ENCODE assay signal across 22 mouse cellular contexts in the genomic region with DNA sequence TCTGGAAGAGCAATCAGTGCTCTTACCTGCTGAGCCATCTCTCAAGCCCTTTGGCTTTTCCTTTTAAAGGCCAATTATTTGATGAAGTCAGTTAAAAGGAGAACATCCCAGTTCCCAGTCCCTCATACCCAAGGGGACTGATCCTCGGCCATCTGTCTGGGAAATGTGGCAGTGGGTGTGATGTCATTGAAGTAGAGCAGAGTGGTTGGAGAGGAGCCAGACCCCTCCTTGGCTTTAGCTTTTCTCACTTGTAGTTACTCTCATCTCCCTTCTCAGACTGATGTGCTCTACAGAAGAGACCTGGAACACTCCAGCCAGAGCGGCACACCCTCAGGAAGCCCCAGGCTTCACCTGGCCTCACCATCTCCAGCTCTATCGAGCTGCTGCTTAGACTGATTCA. TPM values are rescaled to one million over a fixed set of nuclear protein-coding genes. Genes with fewer than 3 reads are reported as not detected.
DNase-seq lines count a peak whose midpoint lies in the region; ATAC-seq and TF ChIP-seq lines count a peak whose summit lies in the region.
"Had no signal": no experiment of that assay in that cellular context is flagged by ENCODE, and none has a peak within 500 bp of the region (broad histone marks: within the 10 kb centered on the region; RNA-seq: fewer than 3 reads in every experiment).

No protein-coding gene starts in this region.

- H3K9ac ChIP-seq in forebrain, embryonic 14.5 days (ENCODE audit: low read length): no peak overlapping the region
- H3K9ac ChIP-seq in forebrain, embryonic 12.5 days: no peak overlapping the region
- no peak overlapping the region for H3K9ac ChIP-seq in intestine, postnatal 0 days (ENCODE audit: low read depth, low read length)
- H3K9ac ChIP-seq in intestine, embryonic 16.5 days (ENCODE audit: low read depth, low read length): no peak overlapping the region
- H3K9ac ChIP-seq in hindbrain, embryonic 16.5 days (ENCODE audit: low read depth, low read length): no peak overlapping the region
- H3K9ac ChIP-seq in lung, postnatal 0 days (replicated peaks; ENCODE audit: low read depth): no peak overlapping the region
- H3K9ac ChIP-seq: embryonic facial prominence, embryonic 13.5 days; forebrain, postnatal 0 days; hindbrain, embryonic 15.5 days; liver, postnatal 0 days had no signal

- peaks cover 13% of the 10 kb centered on the region for H3K9me3 ChIP-seq in forebrain, embryonic 14.5 days (replicated peaks; ENCODE audit: control insufficient read depth, low read length)
- peaks cover 4% of the 10 kb centered on the region; the same call in 1 of the 2 replicates for H3K9me3 ChIP-seq in forebrain, embryonic 12.5 days
- no peaks in the 10 kb centered on the region for H3K9me3 ChIP-seq in intestine, postnatal 0 days (ENCODE audit: control insufficient read depth)
- H3K9me3 ChIP-seq in intestine, embryonic 16.5 days (ENCODE audit: control insufficient read depth, low read length): 0 out of 2 replicates have a peak, but pooled peaks cover 8% of the 10 kb centered on the region
- peaks cover 6% of the 10 kb centered on the region for H3K9me3 ChIP-seq in hindbrain, embryonic 16.5 days (ENCODE audit: control insufficient read depth, low read length)
- no peaks in the 10 kb centered on the region for H3K9me3 ChIP-seq in lung, postnatal 0 days (ENCODE audit: low read length)
- H3K9me3 ChIP-seq: hindbrain, embryonic 15.5 days had no signal

- H3K27me3 ChIP-seq in forebrain, embryonic 14.5 days (replicated peaks; ENCODE audit: control insufficient read depth, insufficient read depth, low read length): no peaks in the 10 kb centered on the region
- H3K27me3 ChIP-seq in forebrain, embryonic 12.5 days: no peaks in the 10 kb centered on the region
- no peaks in the 10 kb centered on the region for H3K27me3 ChIP-seq in intestine, postnatal 0 days (replicated peaks; ENCODE audit: control insufficient read depth, insufficient read depth, low read length)
- H3K27me3 ChIP-seq in intestine, embryonic 16.5 days (replicated peaks; ENCODE audit: control insufficient read depth, insufficient read depth, low read length): no peaks in the 10 kb centered on the region
- no peaks in the 10 kb centered on the region for H3K27me3 ChIP-seq in hindbrain, embryonic 16.5 days (replicated peaks; ENCODE audit: control insufficient read depth, insufficient read depth, low read length)
- H3K27me3 ChIP-seq in lung, postnatal 0 days (replicated peaks; ENCODE audit: insufficient read depth, low read length): no peaks in the 10 kb centered on the region
- H3K27me3 ChIP-seq: embryonic facial prominence, embryonic 13.5 days; hindbrain, embryonic 15.5 days had no signal

- H3K36me3 ChIP-seq in forebrain, embryonic 14.5 days (ENCODE audit: control insufficient read depth, insufficient read depth, low read length): peaks cover 97% of the 10 kb centered on the region
- H3K36me3 ChIP-seq in forebrain, embryonic 12.5 days (replicated peaks): peaks cover 99% of the 10 kb centered on the region
- H3K36me3 ChIP-seq in intestine, postnatal 0 days (ENCODE audit: control insufficient read depth, insufficient read depth): peaks cover 93% of the 10 kb centered on the region
- peaks cover 59% of the 10 kb centered on the region for H3K36me3 ChIP-seq in intestine, embryonic 16.5 days (ENCODE audit: control insufficient read depth, insufficient read depth, low read length)
- H3K36me3 ChIP-seq in hindbrain, embryonic 16.5 days (ENCODE audit: control insufficient read depth, insufficient read depth, low read length): peaks cover 73% of the 10 kb centered on the region
- peaks cover 4% of the 10 kb centered on the region; the same call in 1 of the 2 replicates for H3K36me3 ChIP-seq in lung, postnatal 0 days (ENCODE audit: insufficient read depth, low read length)

- H3K4me2 ChIP-seq in forebrain, embryonic 14.5 days (ENCODE audit: low read length): no peak overlapping the region
- H3K4me2 ChIP-seq in forebrain, embryonic 12.5 days: no peak overlapping the region
- no peak overlapping the region for H3K4me2 ChIP-seq in intestine, postnatal 0 days (replicated peaks; ENCODE audit: low read depth)
- H3K4me2 ChIP-seq in intestine, embryonic 16.5 days (ENCODE audit: low read depth, low read length): no peak overlapping the region
- no peak overlapping the region for H3K4me2 ChIP-seq in hindbrain, embryonic 16.5 days (ENCODE audit: low read length)
- no peak overlapping the region for H3K4me2 ChIP-seq in lung, postnatal 0 days (replicated peaks; ENCODE audit: low read depth, low read length)
- H3K4me2 ChIP-seq: embryonic facial prominence, embryonic 13.5 days; hindbrain, embryonic 15.5 days had no signal

- H3K27ac ChIP-seq in forebrain, embryonic 14.5 days (ENCODE audit: low read depth, low read length): no peak overlapping the region
- H3K27ac ChIP-seq in forebrain, embryonic 12.5 days: no peak overlapping the region
- H3K27ac ChIP-seq in intestine, postnatal 0 days (ENCODE audit: low read depth, low read length): peak overlapping the region; percentile 30; the same call in 1 of the 2 replicates
- H3K27ac ChIP-seq in intestine, embryonic 16.5 days (ENCODE audit: low read length): no peak overlapping the region
- H3K27ac ChIP-seq in hindbrain, embryonic 16.5 days (ENCODE audit: low read depth, low read length): no peak overlapping the region
- no peak overlapping the region for H3K27ac ChIP-seq in lung, postnatal 0 days (ENCODE audit: low read length)
- H3K27ac ChIP-seq: embryonic facial prominence, embryonic 13.5 days; hindbrain, embryonic 15.5 days; layer of hippocampus, adult 2 months; limb, embryonic 10.5 days had no signal

- no peak for ATAC-seq in forebrain, embryonic 14.5 days
- ATAC-seq in forebrain, embryonic 12.5 days (ENCODE audit: low FRiP score): no peak
- no peak for ATAC-seq in intestine, postnatal 0 days
- no peak for ATAC-seq in intestine, embryonic 16.5 days
- ATAC-seq in hindbrain, embryonic 16.5 days: no peak
- no peak for ATAC-seq in lung, postnatal 0 days
- ATAC-seq: forebrain, postnatal 0 days; liver, postnatal 0 days; midbrain, embryonic 16.5 days had no signal

- no peak for TF ChIP-seq CTCF in intestine, postnatal 0 days (IDR thresholded peaks at IDR 0.05; ENCODE audit: low read depth)
- no peak for TF ChIP-seq CTCF in brain, embryonic 14.5 days (IDR thresholded peaks at IDR 0.05; ENCODE audit: borderline replicate concordance, extremely low read depth, insufficient read depth, insufficient read length)
- no peak for TF ChIP-seq CTCF in lung, postnatal 0 days (IDR thresholded peaks at IDR 0.05)

- H3K4me1 ChIP-seq in forebrain, embryonic 14.5 days (ENCODE audit: control insufficient read depth, insufficient read depth, low read length): no peaks in the 10 kb centered on the region
- H3K4me1 ChIP-seq in forebrain, embryonic 12.5 days: no peaks in the 10 kb centered on the region
- no peaks in the 10 kb centered on the region for H3K4me1 ChIP-seq in intestine, postnatal 0 days (replicated peaks; ENCODE audit: control insufficient read depth, insufficient read depth, low read length)
- no peaks in the 10 kb centered on the region for H3K4me1 ChIP-seq in intestine, embryonic 16.5 days (ENCODE audit: control insufficient read depth, insufficient read depth, low read length)
- H3K4me1 ChIP-seq in hindbrain, embryonic 16.5 days (ENCODE audit: control insufficient read depth, insufficient read depth, low read depth, low read length): no peaks in the 10 kb centered on the region
- H3K4me1 ChIP-seq in lung, postnatal 0 days (ENCODE audit: insufficient read depth, low read depth, low read length): no peaks in the 10 kb centered on the region
- H3K4me1 ChIP-seq: embryonic facial prominence, embryonic 13.5 days; hindbrain, embryonic 15.5 days; limb, embryonic 10.5 days had no signal

- H3K4me3 ChIP-seq in forebrain, embryonic 14.5 days (ENCODE audit: low read depth, low read length): no peak overlapping the region
- no peak overlapping the region for H3K4me3 ChIP-seq in forebrain, embryonic 12.5 days (replicated peaks)
- H3K4me3 ChIP-seq in intestine, postnatal 0 days (ENCODE audit: low read depth, low read length): no peak overlapping the region
- H3K4me3 ChIP-seq in intestine, embryonic 16.5 days (ENCODE audit: low read length): no peak overlapping the region
- no peak overlapping the region for H3K4me3 ChIP-seq in hindbrain, embryonic 16.5 days (ENCODE audit: low read length)
- H3K4me3 ChIP-seq in lung, postnatal 0 days (ENCODE audit: low read depth, low read length): no peak overlapping the region
- H3K4me3 ChIP-seq: embryonic facial prominence, embryonic 13.5 days; hindbrain, embryonic 15.5 days; layer of hippocampus, adult 2 months; limb, embryonic 10.5 days had no signal

- no peak for TF ChIP-seq EP300 in lung, postnatal 0 days (IDR thresholded peaks at IDR 0.05)

- DNase-seq in forebrain, embryonic 14.5 days (ENCODE audit: low spot score): peak; percentile 46
- peak; percentile 44 for DNase-seq in brain, embryonic 14.5 days (ENCODE audit: low read depth)
- DNase-seq in cerebellum, postnatal 14 days: peak; percentile 43 to 62
- DNase-seq in lung, postnatal 0 days (ENCODE audit: low spot score): no peak
- DNase-seq: adrenal gland, postnatal 14 days; forebrain, postnatal 0 days; kidney, adult 18-20 months; kidney, postnatal 10 days; liver, postnatal 0 days; lung, postnatal 36 days; right cerebral cortex, postnatal 25 days; thymus, postnatal 36 days had no signal

- WGBS in forebrain, embryonic 14.5 days: 85% methylated on average over 3 of the region's 3 CpGs
- WGBS in forebrain, embryonic 12.5 days: 89% methylated on average over 3 of the region's 3 CpGs
- WGBS in intestine, postnatal 0 days: 70% methylated on average over 3 of the region's 3 CpGs
- 94% methylated on average over 3 of the region's 3 CpGs for WGBS in intestine, embryonic 16.5 days
- WGBS in hindbrain, embryonic 16.5 days: 87% methylated on average over 3 of the region's 3 CpGs
- WGBS in lung, postnatal 0 days: 84% methylated on average over 3 of the region's 3 CpGs

- TF ChIP-seq POLR2A in brain, embryonic 14.5 days (IDR thresholded peaks at IDR 0.05; ENCODE audit: borderline replicate concordance, extremely low read depth, insufficient read depth, insufficient read length, poor library complexity, severe bottlenecking): no peak

RNA-seq across cellular contexts. Expression of gene Aldh18a1, which starts 20.6 kb away (rescaled TPM):
- 56.3 and 66.1 TPM in 2 replicates for polyA plus RNA-seq in forebrain, embryonic 14.5 days (2014; fragmentation: Nextera tagmentation; extraction: Ambion mirVana)
- 98.5 and 107 TPM in 2 replicates for polyA plus RNA-seq in forebrain, embryonic 12.5 days (2016; fragmentation: Nextera tagmentation; extraction: Ambion mirVana)
- polyA plus RNA-seq in intestine, postnatal 0 days (2015; fragmentation: Nextera tagmentation; extraction: Ambion mirVana): 204 and 226 TPM in 2 replicates
- 299 and 355 TPM in 2 replicates for polyA plus RNA-seq in intestine, embryonic 16.5 days (2015; fragmentation: Nextera tagmentation; extraction: Ambion mirVana)
- polyA plus RNA-seq in brain, embryonic 14.5 days (2012; rRNA removed): 81.3 and 88.2 TPM in 2 replicates
- polyA plus RNA-seq in hindbrain, embryonic 16.5 days (2015; fragmentation: Nextera tagmentation; extraction: Ambion mirVana): 43.7 and 52.8 TPM in 2 replicates
- polyA plus RNA-seq in lung, postnatal 0 days (2015; fragmentation: Nextera tagmentation; extraction: Ambion mirVana): 11.1 and 13.6 TPM in 2 replicates

RNA-seq across cellular contexts. Expression of gene Tctn3, which starts 44.4 kb away (rescaled TPM):
- 9.3 and 11.5 TPM in 2 replicates for polyA plus RNA-seq in forebrain, embryonic 14.5 days (2014; fragmentation: Nextera tagmentation; extraction: Ambion mirVana)
- 13.8 and 14.0 TPM in 2 replicates for polyA plus RNA-seq in forebrain, embryonic 12.5 days (2016; fragmentation: Nextera tagmentation; extraction: Ambion mirVana)
- polyA plus RNA-seq in intestine, postnatal 0 days (2015; fragmentation: Nextera tagmentation; extraction: Ambion mirVana): 10.4 and 11.2 TPM in 2 replicates
- 10.6 and 11.7 TPM in 2 replicates for polyA plus RNA-seq in intestine, embryonic 16.5 days (2015; fragmentation: Nextera tagmentation; extraction: Ambion mirVana)
- 18.3 and 20.1 TPM in 2 replicates for polyA plus RNA-seq in brain, embryonic 14.5 days (2012; rRNA removed)
- 14.8 and 16.6 TPM in 2 replicates for polyA plus RNA-seq in hindbrain, embryonic 16.5 days (2015; fragmentation: Nextera tagmentation; extraction: Ambion mirVana)
- polyA plus RNA-seq in lung, postnatal 0 days (2015; fragmentation: Nextera tagmentation; extraction: Ambion mirVana): 7.2 and 7.8 TPM in 2 replicates

RNA-seq across cellular contexts. Expression of gene Entpd1, which starts 44.5 kb away (rescaled TPM):
- polyA plus RNA-seq in forebrain, embryonic 14.5 days (2014; fragmentation: Nextera tagmentation; extraction: Ambion mirVana): 9.1 and 12.8 TPM in 2 replicates
- 11.2 and 12.6 TPM in 2 replicates for polyA plus RNA-seq in forebrain, embryonic 12.5 days (2016; fragmentation: Nextera tagmentation; extraction: Ambion mirVana)
- polyA plus RNA-seq in intestine, postnatal 0 days (2015; fragmentation: Nextera tagmentation; extraction: Ambion mirVana): 6.8 and 8.0 TPM in 2 replicates
- polyA plus RNA-seq in intestine, embryonic 16.5 days (2015; fragmentation: Nextera tagmentation; extraction: Ambion mirVana): 7.5 and 7.6 TPM in 2 replicates
- 7.4 and 10.6 TPM in 2 replicates for polyA plus RNA-seq in brain, embryonic 14.5 days (2012; rRNA removed)
- polyA plus RNA-seq in hindbrain, embryonic 16.5 days (2015; fragmentation: Nextera tagmentation; extraction: Ambion mirVana): 7.7 and 8.1 TPM in 2 replicates
- polyA plus RNA-seq in lung, postnatal 0 days (2015; fragmentation: Nextera tagmentation; extraction: Ambion mirVana): 27.9 and 32.2 TPM in 2 replicates
- polyA plus RNA-seq: G1E had no signal

RNA-seq across cellular contexts. Expression of gene Sorbs1, which starts 54.0 kb away (rescaled TPM):
- 61.1 and 83.9 TPM in 2 replicates for polyA plus RNA-seq in forebrain, embryonic 14.5 days (2014; fragmentation: Nextera tagmentation; extraction: Ambion mirVana)
- polyA plus RNA-seq in forebrain, embryonic 12.5 days (2016; fragmentation: Nextera tagmentation; extraction: Ambion mirVana): 66.8 and 69.3 TPM in 2 replicates
- polyA plus RNA-seq in intestine, postnatal 0 days (2015; fragmentation: Nextera tagmentation; extraction: Ambion mirVana): 73.8 and 86.2 TPM in 2 replicates
- polyA plus RNA-seq in intestine, embryonic 16.5 days (2015; fragmentation: Nextera tagmentation; extraction: Ambion mirVana): 80.0 and 84.3 TPM in 2 replicates
- 63.5 and 66.4 TPM in 2 replicates for polyA plus RNA-seq in brain, embryonic 14.5 days (2012; rRNA removed)
- 83.6 and 101 TPM in 2 replicates for polyA plus RNA-seq in hindbrain, embryonic 16.5 days (2015; fragmentation: Nextera tagmentation; extraction: Ambion mirVana)
- 36.4 and 38.7 TPM in 2 replicates for polyA plus RNA-seq in lung, postnatal 0 days (2015; fragmentation: Nextera tagmentation; extraction: Ambion mirVana)
